Mouse (Mus musculus) neural tube, embryonic 15.5 days (tissue): ENCODE data around the gene Prr15l. TPM values are rescaled to one million over a fixed set of nuclear protein-coding genes. Genes with fewer than 3 reads are reported as not detected.

Experiments
- ATAC-seq: fragments of 200-750 bp; cut with Nextera tagmentation; 2 replicates; pipeline ENCODE4 v1.8.0; 2017; ENCODE audit warnings: mild to moderate bottlenecking, moderate TSS enrichment, moderate library complexity; ENCODE audit not compliant: low FRiP score
- H3K27ac ChIP-seq: fragments of 300-500 bp; sonication (generic); replicated peaks from 2 replicates; pipeline ENCODE4 v1.5.1; 2015; ENCODE audit warnings: mild to moderate bottlenecking, inconsistent platforms
- H3K27me3 ChIP-seq: fragments of 300-500 bp; sonication (generic); replicated peaks from 2 replicates; pipeline ENCODE4 v1.6.1; 2015; ENCODE audit warnings: inconsistent platforms
- H3K36me3 ChIP-seq: fragments of 300-500 bp; sonication (generic); 2 replicates; pipeline ENCODE4 v1.6.1; 2015; ENCODE audit warnings: inconsistent platforms
- H3K4me1 ChIP-seq: fragments of 300-500 bp; sonication (generic); 2 replicates; pipeline ENCODE4 v1.6.1; 2015; ENCODE audit warnings: inconsistent platforms
- H3K4me2 ChIP-seq: fragments of 300-500 bp; sonication (generic); 2 replicates; pipeline ENCODE4 v1.6.1; 2015; ENCODE audit warnings: inconsistent platforms, mild to moderate bottlenecking, moderate library complexity
- H3K4me3 ChIP-seq: fragments of 300-500 bp; sonication (generic); replicated peaks from 2 replicates; pipeline ENCODE4 v1.5.1; 2015; ENCODE audit warnings: mild to moderate bottlenecking, inconsistent platforms
- H3K9ac ChIP-seq: fragments of 300-500 bp; sonication (generic); replicated peaks from 2 replicates; pipeline ENCODE4 v1.6.1; 2015; ENCODE audit warnings: mild to moderate bottlenecking, inconsistent platforms
- H3K9me3 ChIP-seq: fragments of 300-500 bp; sonication (generic); replicated peaks from 2 replicates; pipeline ENCODE4 v1.6.1; 2016; ENCODE audit warnings: inconsistent platforms
- WGBS: fragments of 180-500 bp; shearing (Covaris S2); methylation state at CpG from one replicate; pipeline ENCODE4 v1.1.7; 2015; ENCODE audit warnings: mixed read lengths; 5-methylcytosine and 5-hydroxymethylcytosine counted together
- polyA plus RNA-seq: library from polyadenylated mRNA; unstranded; fragments of >200 nt; fragmentation: Nextera tagmentation; extraction: Ambion mirVana; gene quantifications from 2 replicates; pipeline ENCODE4 v1.2.1, GENCODE M21; 2015

The Prr15l gene
- polyA plus RNA-seq, result 0.47 and 5.2 TPM in 2 replicates

DNA sequence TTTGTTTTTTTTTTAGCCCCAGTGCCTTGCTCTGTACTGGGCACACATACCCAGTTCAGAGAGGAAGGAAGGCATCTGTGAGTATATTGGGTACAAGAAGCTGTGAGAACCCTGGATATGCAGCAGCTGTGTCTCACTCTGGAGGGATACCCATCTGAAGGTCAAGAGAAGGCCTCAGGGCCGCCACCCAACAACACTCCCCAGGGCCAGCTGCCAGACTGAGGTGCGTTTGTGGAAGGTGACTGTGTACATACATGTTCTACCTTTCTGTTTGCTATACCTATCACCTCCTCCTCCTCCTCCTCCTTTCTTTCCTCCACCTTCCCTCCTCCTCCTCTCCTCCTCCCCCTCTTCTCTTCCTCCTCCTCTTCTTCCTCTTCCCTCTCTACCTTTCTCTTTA, at the start of gene Prr15l:
TSS of gene Prr15l (plus strand) at position 17 of the 400 bp plus-strand sequence.
- no peak within 1 kb of the TSS for H3K27ac ChIP-seq
- peaks cover 22% of the 10 kb centered on the region for H3K27me3 ChIP-seq
- no peaks in the 10 kb centered on the region for H3K36me3 ChIP-seq
- ATAC-seq, result no peak
- 92% methylated on average over 2 of the region's 2 CpGs for WGBS
- H3K4me1 ChIP-seq, result no peaks in the 10 kb centered on the region
- no peaks in the 10 kb centered on the region for H3K9me3 ChIP-seq
- no peak within 1 kb of the TSS for H3K4me2 ChIP-seq
- H3K4me3 ChIP-seq, result no peak within 1 kb of the TSS
- H3K9ac ChIP-seq, result no peak within 1 kb of the TSS; the same call in 1 of the 2 replicates

DNA sequence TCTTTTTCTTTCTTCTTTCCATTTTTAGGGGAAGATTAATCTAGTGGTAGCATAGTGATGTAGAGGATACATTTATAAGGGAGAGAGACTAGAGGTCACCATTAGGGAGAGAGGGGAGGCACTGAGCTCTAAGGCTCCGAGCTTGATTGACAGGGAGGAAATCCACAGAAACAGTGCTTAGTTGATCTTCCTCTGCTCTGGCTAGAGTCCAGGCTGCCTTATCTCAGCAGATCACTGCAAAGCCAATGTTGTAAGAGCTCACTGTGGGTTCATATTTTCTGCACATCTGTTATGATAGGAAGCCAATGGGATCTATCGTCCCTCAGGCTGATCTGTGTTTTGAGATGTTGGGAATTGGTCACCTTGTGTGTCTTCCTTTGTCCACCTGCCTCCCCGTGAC, 49.2 kb upstream of the Prr15l start:
- H3K4me1 ChIP-seq, result peaks cover 54% of the 10 kb centered on the region
- ATAC-seq, result no peak

DNA sequence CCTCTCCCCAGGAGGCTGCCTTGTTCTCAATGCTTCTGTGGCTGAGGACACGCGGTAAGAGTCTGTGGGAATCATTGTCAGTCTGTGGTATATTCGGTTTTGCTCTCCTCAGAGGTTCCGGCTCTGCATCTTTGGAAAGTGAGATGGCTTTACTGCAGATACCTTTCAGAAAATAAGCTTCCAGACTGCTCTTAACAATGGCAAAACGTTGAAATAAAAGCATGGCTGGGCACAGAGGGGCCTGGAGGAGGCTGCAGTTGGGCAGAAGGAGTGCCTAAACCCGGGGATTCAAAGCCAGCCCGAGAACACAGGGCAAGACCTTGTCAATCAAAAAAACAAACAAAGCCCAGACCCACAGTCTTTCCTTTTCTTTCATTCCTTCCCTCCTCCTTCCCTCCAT, 48.5 kb upstream of the Prr15l start:
- Histone ChIP-seq H3K36me3 (no peaks in the 10 kb centered on the region), H3K4me2 (no peak overlapping the region), H3K9ac (no peak overlapping the region), H3K27ac (peak overlapping the region; percentile 45; the same call in 1 of the 2 replicates), H3K27me3 (no peaks in the 10 kb centered on the region), H3K9me3 (no peaks in the 10 kb centered on the region), H3K4me3 (no peak overlapping the region), H3K4me1 (peaks cover 48% of the 10 kb centered on the region)
- WGBS, result 15% methylated on average over 7 of the region's 7 CpGs
- ATAC-seq, result no peak

More for the DNA sequence above, 49.2 kb upstream of the Prr15l start:
- H3K9me3 ChIP-seq, result no peaks in the 10 kb centered on the region
- 0 out of 2 replicates have a peak overlapping the region, but pooled peaks have one; percentile 94 for H3K27ac ChIP-seq
- H3K4me3 ChIP-seq, result no peak overlapping the region
- no peak overlapping the region for H3K9ac ChIP-seq
- no peaks in the 10 kb centered on the region for H3K36me3 ChIP-seq
- H3K4me2 ChIP-seq, result no peak overlapping the region
- 34% methylated on average over 3 of the region's 3 CpGs for WGBS
- no peaks in the 10 kb centered on the region for H3K27me3 ChIP-seq

DNA sequence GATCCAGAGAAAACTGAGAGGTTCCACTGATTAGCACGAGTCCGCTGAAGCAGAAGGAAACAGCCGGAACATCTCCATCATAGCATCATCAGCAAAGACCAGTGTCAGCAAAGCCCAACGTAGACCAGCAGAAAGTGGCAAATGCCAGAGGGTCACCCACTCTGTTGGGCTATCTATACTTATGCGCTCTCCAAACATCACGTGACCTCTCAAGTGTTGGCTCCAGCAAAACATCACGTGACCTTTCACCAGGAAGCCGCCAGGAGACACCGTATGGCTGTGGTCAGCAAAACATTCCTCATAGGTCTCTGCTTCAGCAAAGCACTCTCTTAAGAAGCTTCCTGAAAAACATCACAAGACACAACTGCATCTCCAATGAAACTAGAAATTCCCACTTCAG, 47.6 kb upstream of the Prr15l start:
- ATAC-seq, result no peak
- no peaks in the 10 kb centered on the region for H3K9me3 ChIP-seq
- 93% methylated on average over 9 of the region's 9 CpGs for WGBS
- no peak overlapping the region for H3K27ac ChIP-seq
- H3K4me2 ChIP-seq, result no peak overlapping the region
- H3K36me3 ChIP-seq, result no peaks in the 10 kb centered on the region
- no peak overlapping the region for H3K9ac ChIP-seq
- H3K27me3 ChIP-seq, result no peaks in the 10 kb centered on the region
- no peak overlapping the region for H3K4me3 ChIP-seq
- peaks cover 42% of the 10 kb centered on the region for H3K4me1 ChIP-seq

DNA sequence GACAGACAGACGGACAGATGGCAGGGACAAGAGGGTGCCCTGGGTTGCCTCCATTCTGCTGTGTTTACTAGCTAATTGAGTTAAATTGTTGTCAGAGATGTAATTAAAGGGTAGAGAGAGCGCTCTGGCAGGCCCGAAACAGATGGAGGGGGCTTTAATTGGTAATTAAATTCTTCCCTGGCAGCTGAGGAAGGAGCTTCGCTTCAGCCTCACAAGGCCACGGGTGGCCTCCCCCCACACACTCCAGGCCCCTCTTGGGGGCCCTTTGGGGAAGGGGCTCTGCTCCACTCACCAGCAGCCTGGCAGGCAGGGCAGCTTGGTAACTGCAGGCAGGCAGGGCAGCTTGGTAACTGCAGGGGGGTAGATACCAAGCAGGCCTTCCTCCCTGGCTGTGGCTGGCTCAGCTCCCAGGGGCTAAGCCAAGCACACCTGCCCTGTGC, 42.0 kb upstream of the Prr15l start:
- Histone ChIP-seq H3K27me3 (no peaks in the 10 kb centered on the region), H3K4me2 (no peak overlapping the region), H3K27ac (peak overlapping the region; percentile 77), H3K4me1 (peaks cover 24% of the 10 kb centered on the region), H3K9ac (0 out of 2 replicates have a peak overlapping the region, but pooled peaks have one; percentile 6), H3K9me3 (no peaks in the 10 kb centered on the region), H3K36me3 (no peaks in the 10 kb centered on the region), H3K4me3 (no peak overlapping the region)
- ATAC-seq, result peak; percentile 63
- WGBS, result 9% methylated on average over 5 of the region's 5 CpGs

DNA sequence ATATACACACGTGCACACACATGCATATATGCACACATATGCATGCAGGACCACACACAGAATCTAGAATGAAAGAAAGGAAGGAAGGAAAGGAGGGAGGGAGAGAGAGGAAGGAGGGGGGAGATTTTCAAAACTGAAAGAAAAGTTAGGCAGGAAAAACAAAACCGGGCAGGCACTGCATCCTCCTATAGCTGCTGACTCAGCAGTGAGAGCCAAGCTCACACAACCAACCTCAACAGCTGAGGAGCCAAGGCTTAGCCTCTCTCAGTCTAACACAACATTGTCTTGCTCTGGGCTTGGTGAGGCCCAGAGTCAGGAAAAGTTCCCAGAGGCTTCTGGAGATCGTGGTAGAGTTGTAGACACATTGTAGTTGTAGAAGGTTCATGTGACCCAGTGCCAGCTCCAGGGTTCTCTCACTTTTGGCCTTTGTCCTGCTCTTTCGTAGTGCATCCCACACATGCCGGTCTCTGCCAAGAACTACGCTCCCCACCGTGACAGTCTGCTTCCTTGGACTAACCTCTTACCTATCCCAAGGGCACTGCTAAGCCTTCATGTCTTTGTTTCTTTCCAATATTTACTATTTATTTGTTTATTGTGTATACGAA, 40.9 kb upstream of the Prr15l start:
- WGBS, result 66% methylated on average over 8 of the region's 8 CpGs
- no peak for ATAC-seq
- H3K9me3 ChIP-seq, result no peaks in the 10 kb centered on the region

DNA sequence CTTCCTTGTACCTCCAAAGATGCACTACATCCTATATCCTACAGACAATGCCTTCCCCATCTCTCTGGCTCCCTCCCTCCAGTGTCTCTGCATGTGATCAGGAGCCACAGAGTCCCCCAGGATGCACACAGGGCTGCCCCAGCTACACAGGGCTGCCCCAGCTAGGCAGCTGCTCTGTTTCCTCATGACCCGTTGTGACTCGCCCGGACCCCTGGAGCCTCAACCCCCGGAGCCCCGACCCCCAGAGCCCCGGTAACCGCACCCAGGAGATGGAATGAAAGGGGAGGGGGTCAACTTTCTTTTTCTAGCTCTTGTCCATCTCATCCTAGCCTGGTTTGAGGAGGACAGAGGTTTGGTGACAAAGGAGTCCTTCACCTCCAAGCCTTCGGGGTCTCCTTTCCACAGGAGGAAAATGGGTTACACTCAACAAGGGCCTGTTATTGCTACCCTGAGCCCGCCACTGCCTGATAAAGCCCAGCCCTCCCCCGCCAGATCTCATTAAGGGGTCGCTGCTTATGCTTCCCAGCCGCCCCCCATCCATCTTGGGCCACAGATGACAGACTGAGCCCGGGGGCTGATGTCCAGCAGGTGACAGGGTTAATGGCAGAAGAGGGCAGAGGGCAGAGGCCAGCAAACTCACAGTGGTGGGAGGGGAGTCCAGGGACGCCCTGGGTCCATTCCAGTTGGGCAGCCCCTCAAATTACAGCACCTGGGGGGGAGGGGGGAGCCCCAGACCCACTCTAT, 35.9 kb upstream of the Prr15l start:
- H3K4me3 ChIP-seq, result no peak overlapping the region
- H3K36me3 ChIP-seq, result no peaks in the 10 kb centered on the region
- no peak overlapping the region for H3K27ac ChIP-seq
- ATAC-seq, result no peak
- 31% methylated on average over 14 of the region's 14 CpGs for WGBS
- H3K4me1 ChIP-seq, result peaks cover 25% of the 10 kb centered on the region
- no peaks in the 10 kb centered on the region for H3K27me3 ChIP-seq
- no peaks in the 10 kb centered on the region for H3K9me3 ChIP-seq
- no peak overlapping the region for H3K4me2 ChIP-seq
- no peak overlapping the region for H3K9ac ChIP-seq

More for the DNA sequence above, 40.9 kb upstream of the Prr15l start:
- Histone ChIP-seq H3K4me2 (no peak overlapping the region), H3K9ac (no peak overlapping the region), H3K4me1 (peaks cover 24% of the 10 kb centered on the region), H3K27ac (peak overlapping the region; percentile 77), H3K27me3 (no peaks in the 10 kb centered on the region), H3K36me3 (no peaks in the 10 kb centered on the region), H3K4me3 (no peak overlapping the region)

DNA sequence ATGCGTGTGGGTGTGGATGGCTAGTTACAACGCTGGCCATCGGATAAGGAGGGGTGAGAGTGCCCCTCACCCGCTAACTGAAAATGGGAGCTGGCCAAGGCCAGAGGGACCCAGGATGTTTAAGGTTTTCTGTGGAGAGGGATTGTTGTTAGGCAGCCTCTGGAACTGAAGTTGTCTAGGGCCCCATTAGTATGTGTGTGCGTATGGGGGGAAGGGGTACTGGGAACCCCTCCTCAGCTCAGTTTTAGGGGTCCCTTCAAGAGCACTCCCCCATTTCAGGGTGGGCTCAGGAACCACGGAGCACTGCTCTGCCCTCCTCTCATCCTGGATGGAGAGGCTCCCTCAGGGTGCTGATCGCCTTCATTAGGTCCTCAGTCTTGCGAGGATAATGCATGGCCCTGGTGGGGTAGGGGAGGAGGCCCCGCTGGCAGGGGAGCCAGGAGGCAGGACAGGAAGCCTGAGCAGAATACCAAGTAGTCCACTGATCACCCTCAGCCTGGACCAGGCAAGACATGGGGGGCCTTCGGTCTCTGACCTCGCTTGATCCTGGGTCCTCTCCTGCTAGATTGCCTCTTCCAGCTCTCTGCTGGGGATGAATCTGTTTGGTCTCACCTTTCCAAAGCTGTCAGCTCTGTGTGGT, 34.6 kb upstream of the Prr15l start:
- no peaks in the 10 kb centered on the region for H3K9me3 ChIP-seq
- no peak overlapping the region for H3K4me2 ChIP-seq
- H3K27me3 ChIP-seq, result no peaks in the 10 kb centered on the region
- no peaks in the 10 kb centered on the region for H3K36me3 ChIP-seq
- WGBS, result 31% methylated on average over 11 of the region's 11 CpGs
- no peak overlapping the region for H3K9ac ChIP-seq
- no peak for ATAC-seq
- H3K27ac ChIP-seq, result no peak overlapping the region
- peaks cover 25% of the 10 kb centered on the region for H3K4me1 ChIP-seq
- no peak overlapping the region for H3K4me3 ChIP-seq

DNA sequence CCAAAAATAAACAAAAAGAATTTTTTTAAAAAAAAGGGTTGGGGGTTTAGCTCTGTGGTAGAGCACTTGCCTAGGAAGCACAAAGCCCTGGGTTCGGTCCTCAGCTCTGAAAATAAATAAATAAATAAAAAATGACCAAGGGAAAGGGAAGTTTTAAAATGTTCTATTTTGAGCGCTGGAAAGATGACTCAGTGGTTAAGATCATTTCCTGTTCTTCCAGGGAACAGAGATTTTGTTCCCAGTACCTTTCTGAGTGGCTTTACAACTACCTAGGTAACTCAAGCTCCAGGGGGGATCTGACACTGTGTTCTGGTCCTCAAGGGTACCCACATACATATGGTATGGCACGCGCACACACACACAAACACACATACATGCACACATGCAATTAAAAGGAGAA, 32.0 kb upstream of the Prr15l start:
- Histone ChIP-seq H3K9me3 (no peaks in the 10 kb centered on the region), H3K36me3 (no peaks in the 10 kb centered on the region), H3K4me2 (no peak overlapping the region), H3K4me3 (no peak overlapping the region), H3K9ac (no peak overlapping the region), H3K27ac (no peak overlapping the region), H3K4me1 (peaks cover 35% of the 10 kb centered on the region), H3K27me3 (no peaks in the 10 kb centered on the region)
- ATAC-seq, result no peak
- WGBS, result 87% methylated on average over 4 of the region's 4 CpGs

DNA sequence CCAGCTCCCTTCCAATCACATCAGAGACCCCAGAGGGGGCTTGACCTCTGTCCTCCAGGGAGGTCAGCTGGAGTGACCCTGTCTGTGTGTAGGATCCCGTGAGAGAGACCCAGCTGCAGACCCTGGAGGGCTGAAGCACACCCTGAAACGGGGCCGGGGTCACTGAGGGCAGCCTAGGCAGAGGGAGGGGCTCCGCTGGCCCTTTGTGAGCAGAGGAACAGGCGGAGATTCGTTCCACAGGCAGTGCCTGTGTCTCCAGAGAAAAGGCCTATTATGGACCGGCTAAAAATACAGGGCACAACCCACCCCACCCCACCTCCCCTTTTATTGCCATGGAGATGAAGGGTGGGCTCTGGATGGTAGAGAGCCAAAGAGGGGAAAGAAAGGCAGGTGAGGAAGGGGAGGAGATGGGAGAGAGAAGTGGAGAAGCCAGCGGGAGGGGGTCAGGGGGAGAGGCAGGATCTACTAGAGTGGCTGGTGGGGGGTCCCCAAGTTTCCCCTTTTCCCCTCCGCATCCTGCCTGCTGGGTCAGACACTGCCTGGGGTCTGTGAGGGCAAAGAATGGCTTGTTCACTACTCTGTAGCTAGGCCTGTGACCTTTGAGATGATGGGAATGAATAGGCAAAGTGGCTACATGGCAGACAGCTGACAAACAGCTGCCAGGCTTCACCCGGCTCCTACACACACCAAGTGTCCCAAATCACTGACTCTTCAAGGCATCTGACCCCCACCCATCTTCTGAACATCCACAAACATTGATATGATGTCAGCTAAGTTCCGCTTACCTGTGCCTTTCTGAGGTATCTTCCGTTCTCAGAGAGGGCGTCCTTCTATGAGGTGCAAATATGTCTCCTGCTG, 28.2 kb upstream of the Prr15l start:
- WGBS, result 25% methylated on average over 13 of the region's 13 CpGs
- ATAC-seq, result no peak; the same call in 1 of the 2 replicates
- Histone ChIP-seq H3K9ac (0 out of 2 replicates have a peak overlapping the region, but pooled peaks have one; percentile 7), H3K4me1 (peaks cover 56% of the 10 kb centered on the region), H3K4me3 (no peak overlapping the region), H3K27me3 (no peaks in the 10 kb centered on the region), H3K36me3 (no peaks in the 10 kb centered on the region), H3K9me3 (no peaks in the 10 kb centered on the region), H3K4me2 (no peak overlapping the region), H3K27ac (no peak overlapping the region)

DNA sequence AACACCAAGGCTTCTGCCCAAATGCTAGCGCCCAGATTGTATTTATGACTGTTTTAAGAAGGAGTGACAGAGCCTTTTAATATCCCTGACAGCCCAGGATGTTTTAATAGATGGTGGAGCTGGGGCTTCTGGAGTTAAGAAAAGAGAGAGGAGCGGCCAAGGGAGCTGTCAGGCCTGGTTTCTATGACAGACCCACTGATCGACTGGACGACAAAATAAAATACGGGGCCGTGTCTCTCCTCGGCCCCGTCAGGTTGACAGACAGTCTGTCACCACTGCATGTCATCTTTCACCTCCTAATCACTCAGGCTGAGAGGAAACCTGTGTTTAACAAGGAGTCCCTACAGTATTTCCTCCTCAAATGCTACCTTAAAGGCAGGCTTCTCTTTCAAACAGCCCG, 26.6 kb upstream of the Prr15l start:
- 29% methylated on average over 9 of the region's 9 CpGs for WGBS
- Histone ChIP-seq H3K4me1 (peaks cover 58% of the 10 kb centered on the region), H3K36me3 (no peaks in the 10 kb centered on the region), H3K27me3 (no peaks in the 10 kb centered on the region), H3K4me3 (no peak overlapping the region), H3K9ac (no peak overlapping the region), H3K9me3 (no peaks in the 10 kb centered on the region), H3K27ac (no peak overlapping the region), H3K4me2 (no peak overlapping the region)
- no peak for ATAC-seq
